Mouse (Mus musculus) layer of hippocampus, adult 11-12 months (tissue): ENCODE results near the gene Per1.
"Not testable (repeated sequence)": the region's sequence is repeated elsewhere in the genome, so short reads cannot be mapped to it uniquely, and the experiment has no call there.

Experiments used
- DNase-seq: peaks from one replicate; pipeline ENCODE4 v3.0.0; 2022; ENCODE audit warnings: low spot score

Per1 gene

DNA sequence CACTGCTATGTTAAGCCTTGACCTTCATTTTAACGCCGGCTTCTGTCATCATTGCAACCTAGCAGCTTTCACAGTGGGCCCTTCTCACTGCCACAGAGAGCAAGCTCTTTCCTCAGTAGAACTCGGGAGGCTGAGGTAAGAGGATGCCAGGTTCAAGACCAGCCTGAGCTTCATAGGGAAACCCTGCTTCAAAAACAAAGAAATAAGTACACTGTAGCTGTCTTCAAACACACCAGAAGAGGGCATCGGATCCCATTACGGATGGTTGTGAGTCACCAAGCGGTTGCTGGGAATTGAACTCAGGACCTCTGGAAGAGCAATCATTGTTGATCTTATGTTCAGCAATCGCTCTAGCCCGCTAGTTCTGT is 14.2 kb upstream of the Per1 start:
- DNase-seq: no peak

DNA sequence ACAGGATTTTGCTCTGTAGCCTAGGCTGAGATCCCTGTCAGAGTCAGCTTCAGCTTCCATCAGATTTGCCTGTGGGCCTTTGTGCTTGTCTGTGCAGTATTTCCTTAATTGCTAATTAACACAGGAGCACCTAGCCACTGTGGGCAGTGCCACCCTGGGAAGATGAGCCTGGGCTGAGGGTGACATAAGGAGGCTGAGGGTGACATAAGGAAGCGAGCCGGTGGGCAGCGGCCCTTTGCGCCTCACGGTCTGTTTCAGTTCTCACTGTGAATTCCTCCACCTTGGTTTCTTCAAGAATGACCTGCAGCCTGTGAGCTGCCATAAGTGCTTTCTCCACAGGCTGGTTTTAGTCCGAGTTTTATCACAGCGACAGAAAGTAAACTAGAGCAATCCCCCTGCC is 13.4 kb upstream of the Per1 start:
- no peak for DNase-seq

DNA sequence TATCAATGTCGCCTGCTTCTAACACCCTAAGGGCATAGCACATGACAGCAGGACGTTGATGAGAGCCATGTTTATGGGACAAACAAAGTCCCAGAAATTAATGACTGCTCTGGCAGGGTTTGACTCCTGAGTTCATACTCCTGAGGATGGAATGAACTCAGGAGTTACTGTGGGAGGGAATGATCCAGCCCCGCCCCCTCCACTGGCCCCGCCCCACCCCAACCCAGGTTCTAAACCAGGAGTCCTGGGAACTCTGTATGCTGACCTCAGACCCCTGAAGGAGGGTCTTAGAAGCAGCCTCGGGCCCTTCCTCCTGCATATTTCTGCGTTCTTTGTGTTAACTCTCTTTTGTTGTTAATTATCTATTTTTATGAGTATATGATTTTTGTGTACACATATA is 9.4 kb upstream of the Per1 start:
- no peak for DNase-seq

DNA sequence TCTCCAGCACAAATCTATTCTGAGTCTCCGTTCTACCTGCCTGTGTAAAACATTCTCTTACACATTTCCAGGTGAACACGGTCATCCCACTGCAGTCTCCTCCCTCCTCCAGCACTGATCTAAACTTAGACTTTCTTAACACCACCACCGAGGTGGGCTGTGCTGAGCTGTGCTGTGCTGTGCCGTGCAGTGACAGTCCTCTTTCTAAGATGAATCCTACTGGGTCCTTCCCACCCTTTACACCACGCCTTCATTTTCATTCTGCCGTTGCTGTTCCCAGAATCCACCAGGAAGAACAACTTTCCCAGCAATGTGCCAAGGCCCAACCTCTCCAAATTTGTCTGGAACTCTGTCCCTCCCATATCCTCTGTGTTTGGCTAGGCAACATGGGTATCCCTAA is 8.6 kb upstream of the Per1 start:
- DNase-seq: peak; percentile 32

DNA sequence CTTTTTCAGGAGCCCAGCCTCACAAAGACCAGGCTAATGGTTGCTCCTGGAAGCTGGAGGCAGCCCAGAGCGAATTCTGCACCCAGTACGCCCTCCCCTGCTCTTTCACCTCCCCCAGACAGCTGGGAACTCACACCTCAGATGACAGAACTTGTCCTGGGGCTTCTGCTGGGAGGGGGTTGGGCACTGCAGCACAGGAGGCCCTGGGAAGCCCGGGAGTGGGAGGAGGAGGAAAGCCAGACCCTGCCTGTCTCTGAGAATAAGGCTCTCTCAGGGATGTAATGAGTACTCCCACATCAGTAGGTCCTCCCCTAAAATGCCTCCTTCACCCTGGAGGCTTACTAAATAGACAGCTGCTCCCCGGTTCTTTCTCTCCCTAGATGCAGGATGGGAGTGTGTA is 7.9 kb upstream of the Per1 start:
- DNase-seq: no peak

DNA sequence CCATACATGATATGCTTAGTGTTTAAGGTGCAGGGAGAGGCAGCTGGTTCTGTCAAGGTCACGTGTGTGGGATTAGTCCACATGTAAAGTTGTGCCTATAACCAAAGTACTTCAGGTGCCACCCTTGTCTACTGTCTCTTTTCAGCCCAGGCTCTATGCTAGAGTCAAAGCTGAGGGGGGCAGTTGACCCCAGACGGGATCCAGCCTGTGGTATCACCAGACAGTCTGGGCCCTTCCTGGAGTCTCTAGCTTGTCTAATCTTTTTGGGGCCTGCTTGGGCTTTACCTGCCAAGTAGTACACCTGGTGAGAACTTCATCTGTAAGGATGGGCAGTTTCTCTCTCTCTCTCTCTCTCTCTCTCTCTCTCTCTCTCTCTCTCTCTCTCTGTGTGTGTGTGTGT is 7.4 kb upstream of the Per1 start:
- DNase-seq: no peak

DNA sequence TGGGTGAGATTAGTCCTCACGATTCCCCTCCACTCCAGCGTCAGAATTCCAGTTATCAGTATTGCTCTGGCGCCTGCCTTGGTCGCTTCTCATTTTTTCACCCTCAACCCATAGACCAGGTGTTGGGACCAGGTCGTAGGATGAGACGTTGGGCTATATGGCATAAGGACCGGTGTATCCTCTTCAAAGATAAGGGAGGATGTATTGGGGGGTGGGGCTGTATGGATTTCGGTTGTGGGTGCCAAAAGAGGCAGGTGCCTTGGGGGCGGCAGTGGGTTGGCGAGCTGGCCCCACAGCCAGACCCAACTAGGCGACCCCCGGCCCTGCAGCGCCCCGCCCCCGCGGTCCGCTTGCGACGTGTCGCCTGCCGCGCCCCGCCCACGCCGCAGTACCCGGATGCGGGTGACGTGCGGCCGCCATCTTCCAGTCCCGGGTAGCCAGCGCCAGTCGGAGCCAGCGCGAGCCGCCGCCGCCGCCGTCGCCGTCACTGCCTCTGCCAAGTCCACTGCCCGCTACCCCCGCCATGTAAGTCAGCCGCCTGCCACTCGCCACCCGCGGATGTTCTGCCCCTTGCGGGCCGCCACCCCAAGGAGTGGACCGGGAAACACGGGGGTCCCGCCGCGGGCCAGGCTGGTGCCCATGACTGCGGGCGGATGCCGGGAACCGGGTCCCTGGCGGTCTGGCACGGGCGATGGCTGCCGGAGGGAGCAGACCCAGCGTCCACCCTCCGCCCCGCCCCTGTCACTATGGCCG is 6.7 kb upstream of the Per1 start, which contains the start of gene Vamp2:
Gene Vamp2 (plus strand): TSS at position 388 of the 753 bp plus-strand sequence.
- DNase-seq: peak; percentile 95

DNA sequence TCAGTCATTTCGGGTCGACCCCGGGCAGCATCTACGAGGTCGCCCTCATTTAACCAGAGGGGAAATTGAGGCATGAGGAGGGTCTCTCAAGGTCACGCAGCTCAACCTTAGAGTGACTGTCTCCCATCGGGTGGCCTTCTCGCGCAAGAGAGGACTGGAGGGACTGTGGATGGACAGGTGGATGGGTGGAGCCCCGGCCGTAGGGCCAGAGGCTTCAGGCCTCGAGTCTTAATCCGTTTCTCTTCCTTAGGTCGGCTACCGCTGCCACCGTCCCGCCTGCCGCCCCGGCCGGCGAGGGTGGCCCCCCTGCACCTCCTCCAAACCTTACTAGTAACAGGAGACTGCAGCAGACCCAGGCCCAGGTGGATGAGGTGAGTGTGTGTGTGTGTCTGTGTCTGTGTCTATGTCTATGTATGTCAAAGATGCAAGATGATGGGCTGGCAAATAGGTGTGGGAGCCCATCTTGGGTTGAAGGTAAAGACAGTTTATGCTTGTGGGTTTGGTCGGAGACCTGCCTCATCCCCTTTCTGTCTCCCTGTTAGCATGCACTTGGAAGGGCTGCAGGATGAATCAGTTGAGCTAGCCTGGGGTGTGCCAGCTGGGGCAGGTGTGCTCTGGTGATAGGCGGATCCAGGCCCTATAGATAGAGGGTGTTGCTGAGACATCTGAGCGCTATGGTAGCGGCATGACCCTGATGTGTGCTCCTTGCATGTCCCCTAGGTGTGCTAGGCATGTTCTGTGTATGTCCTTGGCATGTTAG is 6.0 kb upstream of the Per1 start:
- DNase-seq: no peak

DNA sequence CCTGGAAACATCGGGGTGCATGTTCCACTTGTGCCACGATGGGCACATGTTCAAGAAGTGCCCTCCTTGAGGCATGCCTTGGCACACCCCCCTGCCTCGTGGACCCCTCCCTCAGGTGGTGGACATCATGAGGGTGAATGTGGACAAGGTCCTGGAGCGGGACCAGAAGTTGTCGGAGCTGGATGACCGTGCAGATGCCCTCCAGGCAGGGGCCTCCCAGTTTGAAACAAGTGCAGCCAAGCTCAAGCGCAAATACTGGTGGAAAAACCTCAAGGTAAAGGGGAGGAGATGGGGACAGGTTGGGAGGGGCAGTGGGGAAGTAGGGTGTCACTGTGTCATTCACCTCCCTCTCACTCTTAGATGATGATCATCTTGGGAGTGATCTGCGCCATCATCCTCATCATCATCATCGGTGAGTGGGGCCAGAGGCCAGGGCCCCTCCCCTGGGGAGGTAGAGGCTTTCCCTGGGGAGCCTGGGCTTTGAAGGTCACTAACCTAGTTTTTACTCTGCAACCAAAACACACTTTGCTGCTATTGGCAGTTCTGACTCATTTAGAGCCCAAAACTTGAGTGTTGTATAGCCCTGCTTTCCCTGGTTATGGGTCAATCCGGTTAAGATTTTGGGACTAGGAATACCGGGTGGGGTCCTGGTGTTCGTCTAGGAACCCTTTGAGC is 5.3 kb upstream of the Per1 start:
- no peak for DNase-seq

DNA sequence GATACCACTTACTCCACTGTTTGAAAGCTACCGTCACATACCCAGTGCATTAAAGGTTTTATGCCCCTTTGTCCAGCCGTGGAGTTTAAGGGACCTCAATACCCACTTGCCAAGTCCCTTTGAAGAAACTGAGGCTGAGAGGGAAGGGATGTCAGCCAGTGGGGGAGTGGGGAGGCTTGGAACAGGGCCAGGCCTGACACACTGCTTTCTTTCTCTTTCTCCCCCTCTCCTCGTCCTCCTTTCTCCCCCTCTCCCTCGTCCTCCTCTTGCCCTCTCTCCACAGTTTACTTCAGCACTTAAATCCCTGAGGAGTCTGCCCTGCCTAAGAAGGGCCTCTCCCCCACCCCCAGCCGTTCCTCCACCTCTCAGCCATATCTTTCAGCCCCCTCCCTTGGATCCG is 4.7 kb upstream of the Per1 start:
- DNase-seq: no peak

DNA sequence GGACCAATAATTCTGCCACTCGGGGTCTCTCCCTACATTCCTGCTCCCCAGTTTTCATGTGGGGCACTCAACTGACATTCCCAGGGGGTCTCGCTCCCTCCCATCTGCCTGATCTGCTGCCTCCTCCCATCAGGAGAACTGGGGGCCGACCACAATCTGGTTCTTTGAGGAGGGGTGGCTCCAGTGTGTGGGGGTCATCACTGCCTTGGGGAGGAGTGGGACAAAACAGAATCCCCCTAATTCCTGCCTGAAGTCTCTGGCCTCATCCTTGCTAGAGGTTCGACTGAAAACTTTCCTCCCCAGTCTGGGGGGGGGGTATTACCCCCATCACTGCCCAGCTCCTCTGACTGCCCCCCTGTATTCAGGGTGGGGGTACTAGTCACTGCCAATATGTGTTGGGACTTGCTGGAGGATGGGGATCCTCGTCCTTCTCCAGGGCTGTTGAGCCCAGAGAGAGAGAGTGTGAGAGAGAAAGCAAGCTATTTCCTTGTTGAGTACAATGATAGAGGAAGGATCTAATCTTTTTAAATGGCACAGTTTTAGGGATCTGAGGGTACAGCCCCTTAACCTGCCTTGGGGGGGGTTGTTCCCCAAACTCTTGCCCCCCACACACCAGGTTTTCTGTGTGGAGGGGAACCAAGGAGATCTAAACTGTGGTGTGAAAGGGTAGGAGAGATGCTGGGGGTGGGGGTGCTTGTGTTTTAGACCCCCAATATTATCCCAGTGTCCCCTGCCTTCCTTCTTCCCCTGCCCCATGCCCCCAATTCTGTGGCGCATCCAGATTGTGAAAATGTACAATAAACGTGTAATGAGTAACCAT is 3.2 kb upstream of the Per1 start:
- DNase-seq: no peak

DNA sequence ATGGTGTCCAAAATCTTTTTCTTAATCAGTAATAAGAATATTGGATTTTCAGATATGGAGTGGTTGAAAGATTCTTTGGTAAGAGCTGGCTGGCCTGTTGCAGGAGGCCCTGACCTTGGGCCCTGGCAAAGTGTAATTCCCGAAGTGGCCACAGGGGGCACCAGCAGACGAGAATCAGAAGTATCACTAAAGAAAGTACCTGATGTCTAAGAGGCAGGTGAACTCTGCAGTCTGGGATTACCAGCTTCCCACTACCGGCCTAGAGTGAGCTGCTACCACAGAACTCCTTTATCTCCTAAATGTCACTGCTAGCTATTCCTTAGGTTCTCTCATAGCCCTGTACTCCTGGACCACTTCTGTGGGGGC is 2.6 kb upstream of the Per1 start:
- peak; percentile 91 for DNase-seq

DNA sequence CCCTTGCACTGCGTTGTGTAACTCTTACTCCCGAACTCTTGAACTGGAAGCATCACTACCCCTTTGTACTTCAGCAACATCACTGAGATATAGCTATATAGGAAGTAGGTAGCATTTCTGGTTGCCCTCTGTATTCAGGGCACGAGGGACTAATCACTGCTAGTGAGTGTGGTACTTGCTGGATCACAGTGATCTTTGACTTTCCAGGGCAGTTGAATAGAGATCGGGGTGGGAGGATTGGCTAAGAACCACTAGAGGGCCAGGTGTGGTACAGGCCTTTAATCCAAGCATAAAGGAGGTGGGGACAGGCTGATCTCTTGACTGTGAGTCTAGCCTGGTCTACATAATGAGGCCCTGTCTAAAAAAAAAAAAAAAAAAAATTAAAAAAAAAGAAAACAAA is 2.1 kb upstream of the Per1 start:
- DNase-seq: no peak

DNA sequence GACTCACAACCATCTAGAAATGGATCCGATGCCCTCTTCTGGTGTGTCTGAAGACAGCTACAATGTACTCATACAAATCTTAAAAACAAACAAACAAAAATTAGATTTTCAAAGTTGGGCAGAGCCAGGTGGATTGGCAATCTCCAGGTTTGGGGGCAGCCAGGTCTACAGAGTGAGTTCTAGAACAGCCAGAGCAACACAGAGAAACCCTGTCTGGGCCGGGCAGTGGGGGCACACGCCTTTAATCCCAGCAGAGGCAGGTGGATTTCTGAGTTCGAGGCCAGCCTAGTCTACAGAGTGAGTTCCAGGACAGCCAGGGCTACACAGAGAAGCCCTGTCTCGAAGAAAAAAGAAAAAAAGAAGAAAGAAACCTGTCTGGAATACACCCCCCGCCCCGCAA is 1.2 kb upstream of the Per1 start:
- not testable (repeated sequence) for DNase-seq

DNA sequence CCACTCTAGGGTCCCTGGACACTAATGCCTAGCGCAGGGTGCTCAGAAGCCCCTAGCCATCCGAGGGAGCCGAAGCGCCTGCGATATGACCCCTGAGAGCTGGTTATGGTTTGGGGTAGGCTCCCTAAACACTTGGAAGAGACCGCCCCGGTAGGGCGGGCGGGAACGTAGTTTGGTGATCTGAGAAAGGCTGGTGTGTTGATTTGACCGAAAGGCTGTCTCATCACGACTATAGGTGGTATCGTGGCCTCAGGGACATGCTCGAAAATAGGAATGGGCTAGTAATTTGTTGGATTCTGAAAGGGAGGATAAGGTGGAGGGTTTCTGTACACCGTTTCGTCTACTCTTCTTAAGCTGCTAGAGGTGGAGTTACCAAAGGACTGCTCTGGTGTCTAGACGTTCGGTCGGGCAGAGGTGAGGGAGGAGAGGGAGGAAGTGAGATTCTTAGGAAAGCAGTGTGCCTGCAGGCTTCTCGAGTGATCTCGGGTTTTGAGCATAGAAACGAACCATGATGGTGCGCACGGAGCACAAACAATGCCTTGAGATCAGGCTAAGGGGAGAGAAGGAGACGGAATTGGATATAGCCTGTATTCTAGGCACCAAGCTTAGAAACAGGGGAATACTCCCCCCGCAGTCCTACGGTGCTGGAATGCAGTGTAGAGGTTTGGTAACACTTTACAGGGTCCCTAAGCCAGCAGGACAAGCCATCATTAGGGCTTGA is 654 bp downstream of the Per1 start:
- no peak for DNase-seq

DNA sequence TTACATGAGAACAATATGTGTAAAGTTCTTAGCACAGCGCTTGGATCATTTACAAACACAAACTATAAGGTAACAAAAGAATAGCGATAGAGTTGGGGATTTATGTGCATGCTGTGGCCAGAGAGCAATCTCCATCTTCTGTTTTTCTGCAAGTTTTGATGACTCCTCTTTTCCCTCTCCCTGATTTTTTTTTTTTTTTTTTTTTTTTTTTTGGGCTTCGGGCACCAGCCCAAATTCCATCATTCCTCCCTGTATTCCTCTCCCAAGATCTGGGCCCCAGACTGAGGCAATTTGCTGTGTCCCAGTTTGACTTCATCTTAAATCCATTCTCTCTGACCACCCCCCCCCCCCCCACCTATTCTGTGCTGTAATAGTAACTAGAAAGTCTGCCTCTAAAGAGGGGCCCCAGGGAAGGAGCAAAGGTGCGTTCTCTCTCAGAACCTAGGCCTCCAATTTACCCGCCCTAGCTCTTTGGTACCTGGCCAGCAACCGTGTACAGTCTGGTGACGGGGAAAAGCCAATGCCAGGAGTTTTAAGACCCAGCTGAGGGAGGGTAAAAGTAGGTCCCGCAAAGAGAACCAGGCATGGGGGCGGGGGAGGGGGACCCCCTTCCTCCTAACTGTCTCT is 1.5 kb downstream of the Per1 start:
- DNase-seq: no peak

DNA sequence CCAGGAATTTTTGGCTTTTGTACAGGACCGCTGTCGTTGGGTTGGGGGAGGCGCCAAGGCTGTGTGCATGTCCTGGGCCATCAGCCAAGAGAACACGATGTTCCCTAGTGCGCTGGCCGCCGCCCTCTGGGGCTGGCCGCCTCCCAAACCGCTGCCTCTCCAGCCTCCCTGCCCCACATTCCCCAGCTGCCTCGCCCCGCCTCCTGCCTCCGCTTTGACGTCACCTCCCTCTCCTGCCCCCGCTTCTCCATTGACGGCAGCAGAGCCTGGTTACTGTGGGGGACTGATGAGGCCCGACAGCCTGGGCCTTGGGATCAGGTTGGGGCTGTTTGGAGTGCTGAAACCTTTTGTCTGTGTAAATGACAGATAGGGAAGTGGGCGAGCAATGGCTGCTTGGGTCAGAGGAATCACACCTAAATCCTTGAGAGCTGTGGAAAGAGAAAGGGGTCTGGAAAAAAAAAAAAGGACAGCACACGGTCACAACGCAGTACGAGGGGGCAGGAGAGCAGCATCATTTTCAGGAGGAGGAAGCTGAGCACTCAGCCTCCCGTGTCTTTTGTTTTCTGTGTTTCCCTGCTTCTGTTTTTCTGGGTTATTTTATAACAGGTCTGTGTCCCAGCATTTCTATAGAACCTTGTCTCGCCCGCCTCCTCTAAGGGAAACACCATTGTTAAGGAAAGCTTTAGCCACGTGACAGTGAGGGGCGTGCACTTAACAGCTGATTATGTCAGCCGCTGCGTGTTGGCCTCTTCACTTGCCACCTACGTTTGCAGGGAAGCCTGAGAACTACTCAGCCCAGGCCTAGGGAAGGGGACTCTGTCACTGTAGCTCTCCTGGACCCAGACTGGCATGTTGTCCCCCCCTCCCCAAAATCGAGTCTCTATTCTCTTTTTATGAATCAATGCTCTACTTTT is 2.2 kb downstream of the Per1 start:
- DNase-seq: peak; percentile 98

DNA sequence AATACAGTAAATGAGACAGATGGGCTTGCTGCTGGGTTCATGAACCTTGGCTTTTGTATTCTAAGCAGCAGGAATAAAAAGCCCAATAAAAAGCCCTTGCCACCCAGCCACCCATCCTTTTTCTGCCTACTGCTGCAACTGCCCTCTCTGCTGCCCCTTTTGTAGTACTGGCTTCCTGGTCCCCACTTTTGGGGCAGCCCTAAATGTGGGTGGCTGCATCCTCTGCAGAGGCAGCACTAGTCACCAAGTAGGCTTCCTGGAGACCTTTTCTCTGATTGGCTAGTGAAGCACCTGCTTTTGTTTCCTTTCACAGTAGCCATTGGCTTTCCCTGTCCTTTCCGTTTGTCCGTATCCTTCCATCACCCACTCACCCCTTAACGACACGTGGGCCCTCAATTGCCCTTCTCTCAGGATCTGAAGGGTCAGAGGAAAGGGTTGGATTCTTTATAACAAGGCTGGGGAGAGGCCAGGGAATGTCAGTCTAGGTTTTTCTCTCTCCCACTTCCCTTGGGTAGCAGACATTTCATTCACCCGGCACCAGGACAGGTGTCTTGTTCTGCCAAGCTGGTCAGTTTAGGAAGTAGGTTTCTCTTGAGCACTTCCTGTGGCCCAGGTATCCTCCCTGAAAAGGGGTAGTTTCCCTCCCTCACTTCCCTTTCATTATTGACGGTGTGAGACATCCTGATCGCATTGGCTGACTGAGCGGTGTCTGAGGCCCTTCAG is 3.2 kb downstream of the Per1 start:
- no peak for DNase-seq

DNA sequence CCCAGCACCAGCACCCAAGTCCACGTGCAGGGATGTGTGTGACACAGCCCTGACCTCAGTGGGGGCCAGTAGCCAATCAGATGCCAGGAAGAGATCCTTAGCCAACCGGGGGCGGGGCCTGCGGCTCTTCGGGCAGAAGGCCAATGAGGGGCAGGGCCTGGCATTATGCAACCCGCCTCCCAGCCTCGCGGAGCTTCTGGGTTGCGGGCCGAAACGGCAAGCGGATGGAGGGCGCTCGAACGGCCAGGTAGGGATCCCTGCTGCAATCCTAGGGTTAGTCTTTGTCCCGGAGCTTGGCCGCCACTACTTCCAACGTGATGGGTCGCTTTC is 3.7 kb downstream of the Per1 start:
- DNase-seq: peak; percentile 98
